Mouse (Mus musculus) embryonic stem cell, embryonic (primary cell): ENCODE measurements around the gene Trim17.

Experiments used
- CTCF ChIA-PET, 4 experiments: fragments of 300-600 bp in 2 of 4; fragments of 350-600 bp in 2 of 4; sonication (Branson Sonifier 250); formaldehyde crosslinking; loops; one replicate each; lab custom pipeline; 2022; ENCODE audit warnings: inconsistent platforms in 2 of 4; lab: Charles Lee
- POLR2A ChIA-PET, 4 experiments: fragments of 300-600 bp in 2 of 4; fragments of 350-600 bp in 2 of 4; sonication (Branson Sonifier 250); formaldehyde crosslinking; loops; one replicate each; lab custom pipeline; 2022; ENCODE audit warnings: antibody characterized with exemption in 4 of 4, inconsistent platforms in 1 of 4; lab: Charles Lee

Gene Trim17

DNA sequence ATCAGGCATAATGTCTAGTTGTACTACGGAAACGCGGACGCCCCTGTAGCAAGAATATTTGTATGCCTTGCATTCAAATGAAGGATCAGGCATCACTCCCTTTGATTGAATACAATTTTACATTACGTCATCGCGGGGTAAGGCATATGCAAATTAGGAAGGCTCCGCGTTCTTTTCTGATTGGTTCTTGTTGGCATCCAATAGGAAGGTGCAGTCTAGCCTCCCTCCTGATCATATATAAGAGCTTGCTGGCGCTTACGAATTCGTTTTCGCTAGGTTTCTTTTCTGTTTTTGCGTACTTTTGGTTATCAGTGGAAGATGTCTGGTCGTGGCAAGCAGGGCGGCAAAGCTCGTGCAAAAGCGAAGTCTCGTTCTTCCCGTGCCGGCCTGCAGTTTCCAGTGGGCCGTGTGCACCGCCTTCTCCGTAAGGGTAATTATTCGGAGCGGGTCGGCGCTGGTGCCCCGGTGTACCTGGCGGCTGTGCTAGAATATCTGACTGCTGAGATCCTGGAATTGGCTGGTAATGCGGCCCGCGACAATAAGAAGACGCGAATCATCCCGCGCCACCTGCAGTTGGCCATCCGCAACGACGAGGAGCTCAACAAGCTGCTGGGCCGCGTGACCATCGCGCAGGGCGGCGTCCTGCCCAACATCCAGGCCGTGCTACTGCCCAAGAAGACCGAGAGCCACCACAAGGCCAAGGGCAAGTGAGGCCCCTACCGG is at the start of gene Trim17, which contains the start of gene Hist3h2a:
Gene Trim17 (plus strand): TSS at position 266 of the 723 bp plus-strand sequence.
Gene Hist3h2a (plus strand): TSS at position 266 of the 723 bp plus-strand sequence.
- ChIA-PET CTCF (interaction anchor here in 2 of 4 experiments (0.8 to 2.7 kb wide), 8 partner anchors 16 to 980 kb away, joined by 3 to 8 read pairs (median 4); partner anchors contain the start of gene Rnf187 (in 1 of the 2)), POLR2A (interaction anchor here (0.5 to 11.1 kb wide), 92 partner anchors 7 to 1400 kb away, joined by 3 to 133 read pairs (median 4); partner anchors contain the start of genes Rnf187 (in 3 of the 4), Trim11 (in 3 of the 4), Iba57 (in 2 of the 4) and Zfp39 (in 2 of the 4))

GRCm38 (mm10) chr11:58904838-58905237 is 49.6 kb upstream of the Trim17 start:
- POLR2A ChIA-PET: interaction anchor here (0.6 to 3.3 kb wide), 42 partner anchors 9 to 872 kb away, joined by 3 to 24 read pairs (median 5); partner anchors contain the start of genes Hist3h2a (in 2 of the 4), Hist3h2ba (in 2 of the 4), Sh3bp5l (in 2 of the 4) and Trim17 (in 2 of the 4)
- CTCF ChIA-PET: interaction anchor here (0.6 to 3.1 kb wide), 16 partner anchors 9 to 1888 kb away, joined by 3 to 59 read pairs (median 5); partner anchors contain the start of genes Btnl10 (in 1 of the 4) and Gm12258 (in 1 of the 4)

DNA sequence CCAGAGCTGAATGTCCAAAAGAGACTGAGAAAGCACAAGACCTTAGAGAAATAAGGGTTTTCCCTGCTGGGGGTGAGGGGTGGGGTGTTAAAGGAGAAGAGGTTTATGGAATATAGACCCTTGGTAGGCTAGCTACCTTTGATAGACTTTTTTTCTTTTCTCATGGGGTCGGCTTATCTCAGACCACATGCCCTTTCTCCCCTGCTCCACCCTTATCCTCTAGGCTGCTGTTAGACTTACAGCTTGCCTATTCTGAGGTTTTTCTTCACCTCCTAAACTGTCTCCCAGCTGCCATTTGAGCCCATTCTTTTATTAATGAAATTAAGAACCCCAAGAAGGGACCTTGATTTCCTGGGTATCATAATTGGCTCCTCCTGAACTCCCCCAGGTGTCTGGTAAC is 40.7 kb upstream of the Trim17 start:
- ChIA-PET CTCF (interaction anchor here (0.6 to 6.9 kb wide), 23 partner anchors 8 to 376 kb away, joined by 3 to 62 read pairs (median 5); partner anchors contain the start of genes Zfp39 (in 3 of the 4), Hist3h2ba (in 1 of the 4), Trim11 (in 1 of the 4) and Trim58 (in 1 of the 4)), POLR2A (interaction anchor here in 3 of 4 experiments (0.6 to 3.5 kb wide), 10 partner anchors 9 to 274 kb away, joined by 3 to 24 read pairs (median 8); partner anchors contain the start of genes Hist3h2a (in 2 of the 3), Trim17 (in 2 of the 3), Zfp39 (in 2 of the 3) and Trim58 (in 1 of the 3))

DNA sequence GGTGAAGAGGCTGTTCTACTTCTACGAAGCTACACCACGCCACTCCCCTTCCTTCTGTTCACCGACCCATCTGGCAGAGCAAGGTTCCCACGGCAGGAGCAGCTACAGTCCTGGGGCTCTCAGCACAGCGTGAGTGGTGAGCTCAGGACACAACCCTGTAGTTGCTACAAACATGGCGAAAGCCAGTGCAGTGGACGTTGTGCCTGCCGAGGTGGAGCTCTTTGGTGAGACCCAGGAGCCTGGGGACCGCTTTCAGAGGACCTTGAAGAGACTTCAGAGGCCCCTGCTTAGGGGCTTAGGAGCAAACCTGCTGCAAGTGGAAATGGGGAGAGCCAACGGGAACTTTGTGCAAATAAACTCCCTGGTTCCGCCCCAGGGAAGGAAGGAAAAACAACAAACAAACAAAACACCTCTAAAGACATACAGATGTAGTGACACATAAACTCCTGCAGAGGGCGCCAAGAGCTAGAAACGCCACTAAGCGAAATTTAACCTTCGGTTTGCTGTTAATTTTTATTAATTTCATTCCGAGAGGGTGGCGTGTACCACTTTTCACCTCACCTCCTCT is 39.9 kb upstream of the Trim17 start:
- POLR2A ChIA-PET: interaction anchor here (0.6 to 3.5 kb wide), 16 partner anchors 9 to 576 kb away, joined by 3 to 24 read pairs (median 4); partner anchors contain the start of genes Zfp39 (in 3 of the 4), Hist3h2a (in 2 of the 4), Trim17 (in 2 of the 4) and Trim58 (in 1 of the 4)

GRCm38 (mm10) chr11:58916879-58917744 is 37.4 kb upstream of the Trim17 start:
- ChIA-PET POLR2A (interaction anchor here in 2 of 4 experiments (0.6 to 3.5 kb wide), 5 partner anchors 11 to 249 kb away, joined by 3 to 24 read pairs (median 6); partner anchors contain the start of gene Zfp39 (in 2 of the 2)), CTCF (interaction anchor here (0.5 to 6.9 kb wide), 23 partner anchors 8 to 1126 kb away, joined by 3 to 62 read pairs (median 4); partner anchors contain the start of genes Zfp39 (in 2 of the 4) and Hist3h2ba (in 1 of the 4))

More for the DNA sequence above, 39.9 kb upstream of the Trim17 start:
- CTCF ChIA-PET: interaction anchor here (0.5 to 6.9 kb wide), 52 partner anchors 8 to 612 kb away, joined by 3 to 62 read pairs (median 4); partner anchors contain the start of genes Zfp39 (in 3 of the 4), Rnf187 (in 2 of the 4), Gm12258 (in 1 of the 4) and Hist3h2a (in 1 of the 4)

DNA sequence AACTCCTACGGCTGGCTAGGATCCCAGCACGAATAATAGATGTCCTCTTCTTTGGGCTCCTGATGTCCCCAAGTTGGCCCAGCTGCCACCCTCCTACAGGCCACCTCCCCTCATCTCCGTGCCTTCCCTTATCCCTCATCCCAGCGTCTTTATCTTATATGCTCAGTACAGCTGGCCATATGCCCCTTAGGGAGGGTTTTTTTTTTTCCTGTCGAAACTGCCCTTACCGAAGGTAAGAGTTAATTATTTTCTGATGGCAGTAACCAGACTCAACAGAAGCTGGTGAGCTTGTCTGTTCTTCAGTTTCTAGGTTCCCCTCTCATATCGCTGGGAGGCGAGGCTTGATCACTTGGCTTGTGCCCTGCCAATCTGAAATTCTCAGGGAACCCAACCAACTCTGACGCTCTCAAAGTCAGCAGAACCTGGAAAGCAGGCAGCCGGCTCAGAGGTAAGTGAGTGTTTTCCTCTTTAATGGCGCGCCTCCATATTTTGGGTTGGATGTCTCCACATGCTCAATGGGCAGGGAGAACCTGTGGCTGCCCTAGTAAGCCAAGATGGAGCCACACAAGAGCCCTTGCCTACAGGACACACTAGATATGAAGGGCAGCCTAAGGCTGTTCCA is 36.6 kb upstream of the Trim17 start, which contains the start of gene Btnl10:
Gene Btnl10 (plus strand): TSS at position 164 of the 622 bp plus-strand sequence.
- ChIA-PET CTCF (interaction anchor here (0.6 to 6.9 kb wide), 13 partner anchors 7 to 1445 kb away, joined by 3 to 62 read pairs (median 4); partner anchors contain the start of genes Zfp39 (in 2 of the 4) and Hist3h2ba (in 1 of the 4)), POLR2A (interaction anchor here in 2 of 4 experiments (1.2 to 1.6 kb wide), 3 partner anchors 10 to 14 kb away, joined by 3 to 7 read pairs (median 5); no protein-coding TSS in a partner anchor)

GRCm38 (mm10) chr11:58918759-58919158 is 35.7 kb upstream of the Trim17 start:
- ChIA-PET POLR2A (interaction anchor here in 2 of 4 experiments (0.8 to 1.6 kb wide), 3 partner anchors 9 to 176 kb away, joined by 5 to 10 read pairs (median 7); no protein-coding TSS in a partner anchor), CTCF (interaction anchor here in 3 of 4 experiments (0.6 to 6.9 kb wide), 4 partner anchors 9 to 729 kb away, joined by 3 to 62 read pairs (median 6); no protein-coding TSS in a partner anchor)

GRCm38 (mm10) chr11:58922420-58922819 is 32.1 kb upstream of the Trim17 start:
- ChIA-PET POLR2A (interaction anchor here in 2 of 4 experiments (1.0 to 1.8 kb wide), 4 partner anchors 18 to 76 kb away, joined by 3 to 8 read pairs (median 3); partner anchors contain the start of genes Hist3h2a (in 1 of the 2) and Trim17 (in 1 of the 2)), CTCF (interaction anchor here in 3 of 4 experiments (0.6 to 1.4 kb wide), 3 partner anchors 8 to 31 kb away, joined by 4 to 6 read pairs (median 4); no protein-coding TSS in a partner anchor)

DNA sequence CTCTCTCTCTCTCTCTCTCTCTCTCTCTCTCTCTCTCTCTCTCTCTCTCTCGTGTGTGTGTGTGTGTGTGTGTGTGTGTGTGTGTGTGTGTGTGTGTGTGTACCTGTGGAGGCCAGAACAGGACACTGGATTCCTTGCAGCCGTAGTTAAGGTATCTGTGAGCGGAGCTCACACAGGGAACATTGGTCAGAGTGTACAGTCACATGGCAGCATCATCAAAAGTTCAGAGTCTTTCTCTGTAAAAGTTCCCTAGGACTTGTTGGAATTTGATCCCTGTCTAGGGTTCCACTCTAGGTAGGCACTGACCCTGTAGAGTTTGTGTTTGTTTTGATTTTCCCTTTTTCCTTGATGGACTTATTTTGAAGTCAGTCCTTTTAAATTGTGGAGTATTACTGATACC is 27.8 kb upstream of the Trim17 start:
- ChIA-PET CTCF (interaction anchor here in 3 of 4 experiments (0.6 to 5.0 kb wide), 6 partner anchors 10 to 232 kb away, joined by 3 to 62 read pairs (median 4); partner anchors contain the start of gene Btnl10 (in 1 of the 3)), POLR2A (interaction anchor here in 3 of 4 experiments (0.6 to 3.4 kb wide), 8 partner anchors 12 to 53 kb away, joined by 3 to 20 read pairs (median 4); partner anchors contain the start of genes Hist3h2a (in 2 of the 3), Rnf187 (in 2 of the 3), Trim17 (in 2 of the 3) and Hist3h2ba (in 1 of the 3))

DNA sequence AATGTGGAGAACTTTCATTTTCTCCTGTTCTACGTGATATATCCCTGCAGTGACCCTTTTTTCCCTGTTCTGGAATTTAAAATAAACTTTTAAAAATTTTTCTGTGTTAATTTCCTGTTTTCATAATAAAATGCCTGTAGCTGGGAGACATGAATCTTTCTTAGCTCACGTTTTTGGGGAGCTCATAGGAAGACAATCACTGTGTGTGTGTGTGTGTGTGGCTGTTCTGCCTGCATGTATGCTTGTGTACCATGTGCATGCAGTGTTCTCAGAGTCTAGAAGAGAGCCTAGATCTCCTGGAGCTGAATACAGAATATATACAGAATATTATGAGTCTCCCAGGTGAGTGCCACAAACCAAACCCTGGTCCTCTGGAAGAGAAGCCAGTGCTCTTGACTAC is 27.4 kb upstream of the Trim17 start:
- POLR2A ChIA-PET: interaction anchor here in 3 of 4 experiments (0.6 to 3.4 kb wide), 15 partner anchors 9 to 52 kb away, joined by 3 to 21 read pairs (median 10); partner anchors contain the start of genes Hist3h2a (in 3 of the 3), Trim17 (in 3 of the 3), Rnf187 (in 2 of the 3) and Btnl10 (in 1 of the 3)
- CTCF ChIA-PET: interaction anchor here (0.6 to 5.0 kb wide), 13 partner anchors 9 to 645 kb away, joined by 3 to 62 read pairs (median 7); partner anchors contain the start of genes Btnl10 (in 2 of the 4), Hist3h2ba (in 1 of the 4) and Trim11 (in 1 of the 4)

- POLR2A ChIA-PET: interaction anchor here (0.6 to 3.4 kb wide), 29 partner anchors 9 to 812 kb away, joined by 3 to 21 read pairs (median 6); partner anchors contain the start of genes Hist3h2a (in 3 of the 4), Hist3h2ba (in 3 of the 4), Rnf187 (in 3 of the 4) and Trim17 (in 3 of the 4)
- CTCF ChIA-PET: interaction anchor here (0.6 to 5.0 kb wide), 53 partner anchors 9 to 957 kb away, joined by 3 to 62 read pairs (median 4); partner anchors contain the start of genes Btnl10 (in 3 of the 4), Rnf187 (in 3 of the 4), Hist3h2a (in 2 of the 4) and Hist3h2ba (in 2 of the 4)
These were observed 26.5 kb upstream of the Trim17 start for GRCm38 (mm10) chr11:58927790-58928651.

DNA sequence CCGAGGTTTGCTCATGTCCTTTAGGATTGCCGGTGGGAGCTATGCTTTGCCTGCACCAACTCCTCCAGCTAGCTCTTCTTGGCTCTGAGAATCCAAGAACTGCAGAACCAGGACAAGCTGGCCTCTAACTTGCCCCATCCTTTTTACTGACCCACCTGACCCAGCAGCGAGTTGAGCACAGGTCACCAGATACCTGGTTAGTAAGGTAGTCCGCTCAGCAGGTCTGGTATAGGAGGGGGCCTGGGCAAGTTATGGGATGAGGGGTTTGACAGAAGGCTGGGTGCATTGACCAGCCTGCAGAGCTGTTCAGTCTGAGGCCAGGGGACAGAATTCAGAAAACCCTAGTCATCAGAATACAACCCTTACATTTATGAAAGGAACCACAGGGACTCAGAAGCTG is 25.4 kb upstream of the Trim17 start:
- ChIA-PET CTCF (interaction anchor here (0.6 to 5.0 kb wide), 16 partner anchors 8 to 667 kb away, joined by 3 to 62 read pairs (median 6); partner anchors contain the start of genes Btnl10 (in 2 of the 4), Trim11 (in 2 of the 4), Hist3h2a (in 1 of the 4) and Rnf187 (in 1 of the 4)), POLR2A (interaction anchor here in 3 of 4 experiments (0.6 to 3.6 kb wide), 18 partner anchors 9 to 758 kb away, joined by 3 to 21 read pairs (median 12); partner anchors contain the start of genes Hist3h2a (in 3 of the 3), Hist3h2ba (in 3 of the 3), Trim17 (in 3 of the 3) and Rnf187 (in 2 of the 3))

- CTCF ChIA-PET: interaction anchor here in 2 of 4 experiments (1.9 to 5.0 kb wide), 4 partner anchors 9 to 52 kb away, joined by 3 to 62 read pairs (median 16); partner anchors contain the start of genes Btnl10 (in 1 of the 2) and Rnf187 (in 1 of the 2)
- POLR2A ChIA-PET: interaction anchor here in 3 of 4 experiments (1.5 to 3.6 kb wide), 6 partner anchors 8 to 38 kb away, joined by 3 to 21 read pairs (median 16); partner anchors contain the start of genes Hist3h2a (in 3 of the 3), Trim17 (in 3 of the 3) and Rnf187 (in 1 of the 3)
These were observed 24.8 kb upstream of the Trim17 start for GRCm38 (mm10) chr11:58929641-58930040.
